Mouse (Mus musculus) layer of hippocampus, postnatal 36 days (tissue): ENCODE data around the gene Vcpkmt. TPM values are rescaled to one million over a fixed set of nuclear protein-coding genes. Genes with fewer than 3 reads are reported as not detected.

Source experiments
- DNase-seq, 2 experiments: peaks; one replicate each; pipeline ENCODE4 v3.0.0; 2022
- microRNA-seq, 2 experiments: library from miRNA; unstranded; fragments of <30 nt; microRNA quantifications; one replicate each; pipeline ENCODE4 v1.2.0; 2021
- total RNA-seq, 2 experiments: library from RNA; stranded (reverse); gene quantifications; 2 replicates each; pipeline ENCODE4 v1.2.3; 2021

The Vcpkmt gene
- total RNA-seq, 2 experiments from 2014 or later, result 18.2 to 19.3 TPM

- DNase-seq, result no peak
These were observed 45.0 kb downstream of the Vcpkmt start for GRCm38 (mm10) chr12:69537675-69538361.

- no peak for DNase-seq
These were observed 45.6 kb downstream of the Vcpkmt start for GRCm38 (mm10) chr12:69537243-69537674.

DNA sequence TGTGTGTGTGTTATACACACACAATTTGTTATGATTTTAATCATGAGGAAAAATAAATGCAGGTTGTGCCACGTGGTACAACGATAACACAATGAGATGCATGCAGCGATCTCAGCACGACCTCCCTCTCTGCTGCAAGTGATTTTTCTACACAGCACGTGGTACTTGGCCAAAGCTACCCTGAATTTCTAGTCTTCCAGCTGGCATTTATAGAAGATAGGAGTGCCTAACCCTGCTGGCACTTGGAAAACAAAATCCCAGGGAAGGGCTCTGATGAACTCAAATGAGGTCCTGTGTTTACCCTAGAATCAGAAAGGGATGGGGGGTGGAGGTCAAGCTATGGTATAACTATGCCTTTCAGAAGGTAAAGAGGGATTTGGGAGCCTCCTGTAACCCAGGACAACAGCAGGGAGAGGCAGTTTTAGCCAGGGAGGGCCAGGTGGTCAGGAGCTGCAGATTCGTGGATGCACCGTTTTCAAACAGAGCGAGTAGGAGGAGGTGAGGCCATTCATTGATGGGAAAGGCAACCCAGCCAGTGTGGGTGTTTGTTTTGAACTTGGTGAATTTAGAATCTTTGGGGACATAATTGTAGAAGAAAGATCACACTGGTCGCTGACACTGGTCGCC lies 46.1 kb downstream of the Vcpkmt start:
- no peak for DNase-seq

DNA sequence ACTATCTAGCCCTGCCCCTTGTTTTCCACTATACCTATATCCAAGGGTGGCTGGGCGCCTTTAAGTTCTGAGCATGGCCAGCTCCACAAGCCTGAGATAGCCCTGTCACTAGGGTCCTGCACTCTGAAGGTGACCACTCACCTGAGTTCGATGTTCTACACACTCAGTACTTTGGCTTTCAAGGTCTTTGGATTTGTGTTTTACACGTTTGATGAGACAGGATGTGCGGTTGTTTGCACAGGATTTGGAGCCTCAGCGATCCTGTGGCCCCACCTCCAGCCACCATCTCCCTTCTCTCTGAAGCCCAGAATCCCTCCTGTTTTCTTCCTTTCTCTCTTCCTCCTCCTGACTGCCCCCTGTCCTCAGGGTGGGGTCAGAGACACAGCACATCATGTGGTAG lies 49.6 kb downstream of the Vcpkmt start:
- DNase-seq, result no peak

- no peak for DNase-seq
These were observed 50.3 kb downstream of the Vcpkmt start for GRCm38 (mm10) chr12:69532530-69532929.

DNA sequence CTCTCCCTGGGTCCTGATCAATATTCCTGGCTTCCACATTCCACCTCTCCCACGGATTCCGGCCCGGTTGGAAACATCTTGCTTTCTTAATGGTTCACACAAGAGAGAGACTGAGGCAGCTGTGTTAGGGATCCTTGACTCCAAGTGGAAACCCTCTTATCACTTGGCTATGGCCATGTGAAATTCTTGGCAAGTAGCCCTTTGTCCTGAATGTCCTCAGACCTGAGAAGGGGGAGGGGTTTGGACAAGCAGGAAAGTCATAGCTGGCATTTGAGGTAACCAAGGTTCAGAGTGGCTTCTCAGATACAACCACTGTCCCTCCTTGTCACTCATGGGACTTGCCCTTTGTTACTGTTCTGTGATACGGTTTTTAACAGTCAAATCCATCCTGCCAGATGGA lies 50.7 kb downstream of the Vcpkmt start:
- DNase-seq, result no peak

GRCm38 (mm10) chr12:69529694-69530403 lies 53.0 kb downstream of the Vcpkmt start:
- no peak for DNase-seq

DNA sequence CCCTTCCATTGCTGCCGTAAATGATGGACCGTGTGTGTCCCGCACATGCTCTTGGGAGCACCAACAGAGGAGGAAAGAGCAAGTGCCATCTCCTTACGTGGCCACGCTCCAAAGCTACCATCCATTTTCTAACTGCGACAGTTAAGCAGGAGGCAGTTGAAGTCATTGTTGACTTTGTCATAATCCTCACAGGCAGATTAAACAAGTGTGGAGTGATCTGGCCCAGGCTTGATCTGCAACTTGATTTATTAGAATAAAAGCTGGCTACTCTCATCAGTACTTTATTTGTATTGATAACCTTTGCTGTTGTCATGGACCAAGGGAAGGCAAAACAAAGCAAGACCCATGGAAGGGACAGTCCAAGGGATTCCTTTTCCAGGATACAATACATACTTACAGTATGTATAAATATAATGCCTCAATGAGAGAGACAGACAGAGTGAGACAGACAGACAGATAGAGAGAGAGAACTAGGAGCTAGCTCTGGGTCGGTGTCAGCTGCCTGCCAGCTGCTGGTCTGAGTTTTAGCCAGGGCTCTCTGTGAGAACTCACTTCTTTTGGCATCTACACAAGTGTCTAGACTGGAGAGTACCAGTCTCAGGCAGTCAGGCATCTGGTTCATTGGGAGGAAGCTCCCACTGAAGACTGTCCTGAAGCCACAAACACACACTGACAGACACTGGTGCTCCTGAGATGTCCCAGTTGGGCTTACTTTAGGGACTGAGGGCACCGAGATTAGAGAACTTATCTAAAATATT lies 54.4 kb downstream of the Vcpkmt start:
- no peak for DNase-seq

Small RNA genes within 50 kb of the gene (microRNA-seq; reads per million reads assigned to microRNA genes)
- 0 reads per million in 2 experiments for gene Gm23018

Other genes with a start within 250 kb of the Vcpkmt start
- gene Nemf, start 225.9 kb downstream of the Vcpkmt start, total RNA-seq, result 10 to 100 TPM; 47.9 to 51.2 TPM
- 10 to 100 TPM; 48.3 to 50.3 TPM for gene Arf6, start 210.9 kb downstream of the Vcpkmt start, total RNA-seq
- gene Gm9887, start 210.6 kb downstream of the Vcpkmt start, total RNA-seq, result under 1 TPM; 0.60 to 0.66 TPM
- 10 to 100 TPM; 33.9 to 35.4 TPM for gene Sos2, start 98.8 kb upstream of the Vcpkmt start, total RNA-seq
- gene L2hgdh, start 141.8 kb upstream of the Vcpkmt start, total RNA-seq, result 10 to 100 TPM; 19.8 to 20.0 TPM
- gene Atp5s, start 141.9 kb upstream of the Vcpkmt start, total RNA-seq, result 10 to 100 TPM; 34.4 to 40.8 TPM
- 10 to 100 TPM; 19.9 to 20.3 TPM for gene Cdkl1, start 208.2 kb upstream of the Vcpkmt start, total RNA-seq